Mouse (Mus musculus) left cerebral cortex, adult 11 months (tissue): Measurements from ENCODE around the gene Ezh1.
"Not testable (repeated sequence)": the region's sequence is repeated elsewhere in the genome, so short reads cannot be mapped to it uniquely, and the experiment has no call there.

Experiments used
- DNase-seq: peaks from one replicate; pipeline ENCODE4 v3.0.0; 2022; ENCODE audit warnings: low spot score

The Ezh1 gene

DNA sequence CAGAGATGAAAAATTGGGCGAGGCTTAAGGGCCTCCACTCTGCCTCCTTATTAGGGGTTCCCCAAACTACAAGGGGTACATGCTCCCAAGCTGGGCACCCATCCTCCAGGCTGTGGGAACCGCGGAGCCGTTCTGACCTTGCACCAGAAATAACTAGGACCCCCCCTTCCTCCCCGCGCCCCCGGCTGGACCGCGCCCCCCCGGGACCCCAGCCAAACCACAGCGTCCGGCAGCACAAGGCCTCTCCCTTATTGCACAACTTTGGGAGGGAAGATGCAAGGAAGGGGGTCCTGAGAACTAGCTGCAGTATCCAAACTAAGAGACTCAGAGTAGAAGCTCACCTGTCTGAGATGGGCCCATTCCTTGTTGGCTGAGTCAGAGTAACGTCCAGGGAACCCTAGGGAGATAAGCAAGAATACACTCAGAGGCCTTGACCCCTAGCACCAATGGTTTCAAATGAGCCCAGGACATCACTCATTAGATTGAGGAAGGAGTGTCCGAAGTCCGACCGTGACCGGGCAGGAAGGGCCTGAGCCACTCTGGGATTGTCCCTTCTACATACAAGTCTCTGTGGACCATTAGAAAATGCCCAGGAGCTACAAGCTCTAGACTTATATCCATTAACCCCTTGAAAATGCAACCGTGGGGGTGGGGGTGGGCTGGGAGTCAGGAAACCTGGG, 57.8 kb downstream of the Ezh1 start:
- no peak for DNase-seq

DNA sequence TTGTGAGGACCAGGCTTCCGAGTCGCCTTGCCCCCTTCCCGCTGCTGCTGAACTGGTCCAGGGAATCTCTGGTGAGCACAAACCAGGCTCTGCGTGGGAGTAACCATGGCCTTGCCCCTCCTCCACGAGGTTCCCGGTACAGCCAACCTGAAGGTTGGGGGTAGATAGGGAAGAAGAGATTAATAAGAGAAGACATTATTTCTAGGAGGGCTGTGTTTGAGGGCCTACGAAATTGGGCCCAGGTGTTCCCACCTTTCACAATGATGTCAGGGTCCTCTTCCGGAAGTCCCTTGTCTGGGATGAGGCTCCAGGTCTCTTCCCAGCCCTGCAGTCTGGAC, 58.3 kb downstream of the Ezh1 start:
- no peak for DNase-seq

DNA sequence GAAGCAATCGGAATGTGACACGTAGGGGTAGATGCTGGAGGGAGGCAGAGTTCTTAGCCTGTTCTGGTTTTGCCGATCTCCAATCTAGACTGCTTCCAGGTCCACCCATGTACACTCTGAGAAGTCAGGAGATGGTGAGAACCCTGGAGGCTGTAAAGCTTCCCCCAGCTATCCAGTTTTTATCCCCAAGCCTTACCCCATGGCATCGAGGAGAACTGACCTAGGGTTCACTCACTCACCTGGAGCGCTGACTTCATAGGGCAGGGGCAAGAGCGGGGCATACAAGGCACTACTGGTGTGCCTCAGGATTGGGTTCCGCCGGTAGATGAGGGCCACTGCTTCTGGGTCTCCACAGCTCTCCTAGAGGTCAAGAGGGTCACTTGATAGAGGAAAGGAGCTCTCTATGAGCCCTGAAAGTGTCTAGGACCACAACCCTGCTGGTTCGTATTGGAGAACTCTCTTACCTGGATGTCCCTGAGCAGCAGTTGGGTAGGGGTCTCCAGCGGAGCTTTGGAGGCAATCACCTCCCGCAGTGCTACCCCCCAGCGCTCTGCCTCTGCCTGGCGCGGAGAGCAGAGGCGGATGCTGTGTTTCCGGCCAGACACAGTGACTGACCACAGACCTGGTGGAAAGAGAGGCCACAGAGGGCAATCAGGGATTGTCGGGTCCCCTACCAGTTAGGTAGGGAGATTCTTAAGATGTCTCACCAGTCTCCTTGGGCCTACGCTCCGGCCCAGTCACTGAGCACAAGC, 58.9 kb downstream of the Ezh1 start:
- DNase-seq: no peak

DNA sequence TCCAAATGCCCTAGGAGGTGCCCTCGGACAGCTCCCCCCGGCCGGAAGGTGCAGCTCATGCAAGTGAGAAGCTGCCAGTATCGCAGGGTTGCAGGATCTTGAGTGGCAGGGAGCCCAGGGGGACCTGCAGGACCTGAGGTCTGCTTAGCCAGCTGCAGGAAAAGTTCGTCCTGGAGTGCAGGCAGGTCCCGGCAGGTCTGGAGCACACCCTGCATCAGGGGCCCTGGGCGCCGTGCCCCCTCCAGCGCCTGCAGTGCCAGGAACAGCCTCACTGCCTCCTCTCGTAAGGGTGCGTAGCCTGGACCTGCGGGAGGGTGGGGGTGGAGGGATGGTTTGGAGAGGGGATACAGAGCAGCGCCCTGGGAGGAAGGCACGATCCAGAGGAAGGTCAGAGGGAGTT, 59.9 kb downstream of the Ezh1 start:
- DNase-seq: no peak

DNA sequence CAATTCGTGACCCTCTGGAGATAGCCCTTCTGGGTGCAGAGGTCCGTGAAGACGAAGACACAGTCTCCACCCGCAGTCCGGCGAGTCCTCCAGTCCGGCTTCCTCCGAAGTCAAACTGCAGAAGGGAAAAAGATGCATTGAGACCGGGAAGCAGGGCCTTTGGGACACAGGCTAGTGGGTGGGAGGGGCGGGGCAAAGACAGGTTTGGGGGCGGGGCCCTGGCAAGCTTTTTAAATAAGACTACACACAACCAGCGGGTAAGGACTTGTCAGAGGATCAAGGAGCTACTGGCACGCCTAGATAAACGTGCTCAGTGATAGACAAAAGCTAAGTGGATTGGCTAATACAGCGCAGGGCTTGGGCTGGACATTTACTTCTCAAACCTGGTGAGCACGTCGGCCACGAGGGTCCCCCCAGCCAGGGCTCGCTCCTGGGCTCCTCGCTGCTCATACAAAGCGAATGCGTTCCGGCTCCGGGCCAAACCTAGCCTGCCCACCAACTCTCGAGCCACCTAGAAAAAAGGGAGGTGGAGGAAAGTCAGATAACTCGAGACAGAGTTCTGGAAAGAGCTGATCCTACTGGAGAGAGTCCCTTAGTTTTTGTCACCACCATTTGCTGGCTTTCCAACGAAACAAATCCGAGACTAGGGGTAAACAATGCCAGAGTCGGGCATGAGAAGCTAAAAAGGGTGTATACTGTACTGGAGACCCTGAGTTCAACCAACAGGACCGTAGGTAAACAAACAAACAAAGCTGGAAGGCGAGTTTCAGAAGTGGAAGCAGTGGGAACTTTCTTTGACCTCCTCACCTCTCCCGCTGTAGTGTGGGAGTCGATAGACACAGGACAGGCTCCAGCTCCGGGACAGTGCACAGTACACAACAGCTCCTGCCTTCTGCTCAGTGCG, 61.3 kb downstream of the Ezh1 start:
- no peak for DNase-seq

DNA sequence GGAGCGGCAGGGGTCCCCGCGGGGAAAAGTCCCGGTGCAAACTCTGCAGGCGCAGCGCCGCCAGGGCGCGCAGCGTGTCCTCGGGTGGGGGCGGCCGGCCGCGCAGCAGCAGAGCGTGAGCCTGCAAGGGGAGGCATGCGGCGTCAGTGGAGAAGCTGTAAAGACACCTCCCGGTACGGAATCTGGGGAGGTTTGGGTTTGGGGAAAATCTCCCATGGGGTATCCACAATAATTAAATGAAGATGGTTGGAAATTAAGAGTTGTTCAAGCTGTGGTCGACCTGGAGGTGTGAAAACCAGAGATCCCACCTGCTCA, 62.0 kb downstream of the Ezh1 start:
- no peak for DNase-seq

DNA sequence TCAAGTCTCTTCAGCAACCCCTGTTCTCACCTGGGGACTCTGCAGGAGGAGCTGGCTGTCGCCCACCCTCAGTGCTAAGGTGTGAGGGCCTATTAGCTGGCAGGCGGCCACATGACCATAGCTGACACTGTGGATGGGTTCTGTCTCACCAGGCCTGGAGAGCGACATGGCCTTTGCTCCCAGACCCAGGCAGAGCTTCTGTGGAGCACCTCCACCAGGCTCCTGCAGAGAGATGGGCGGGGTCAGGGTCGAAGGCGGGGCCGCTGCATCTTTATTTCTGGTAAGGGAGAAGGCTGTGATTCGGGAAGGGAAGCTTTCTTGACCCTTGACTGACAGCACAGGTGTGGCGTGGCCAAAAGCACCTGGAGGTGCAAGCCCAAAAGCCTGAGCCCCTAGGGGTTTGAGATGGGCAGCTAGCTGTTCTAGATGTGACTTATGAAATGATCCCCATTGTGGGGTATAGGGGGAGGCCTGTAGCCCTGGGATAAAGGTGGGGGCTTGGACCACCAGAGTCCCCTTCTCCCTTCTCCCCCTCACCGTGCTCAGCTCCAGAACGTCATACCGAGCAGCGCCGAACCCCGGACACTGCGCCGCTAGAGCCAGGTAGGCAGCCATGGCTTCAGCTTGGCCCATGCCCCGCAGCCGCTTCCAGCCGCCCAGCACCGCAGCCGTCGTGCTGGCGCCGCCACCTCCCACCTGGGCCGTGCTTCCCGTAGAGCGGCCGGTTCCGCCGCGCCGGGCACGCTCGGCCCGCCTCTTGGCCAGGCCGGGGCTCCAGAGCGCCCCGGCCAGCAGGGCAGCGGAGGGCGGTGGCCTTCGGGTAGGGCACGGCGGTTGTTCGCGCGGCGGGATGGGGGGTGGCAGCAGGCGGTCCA, 62.5 kb downstream of the Ezh1 start:
- DNase-seq: no peak

DNA sequence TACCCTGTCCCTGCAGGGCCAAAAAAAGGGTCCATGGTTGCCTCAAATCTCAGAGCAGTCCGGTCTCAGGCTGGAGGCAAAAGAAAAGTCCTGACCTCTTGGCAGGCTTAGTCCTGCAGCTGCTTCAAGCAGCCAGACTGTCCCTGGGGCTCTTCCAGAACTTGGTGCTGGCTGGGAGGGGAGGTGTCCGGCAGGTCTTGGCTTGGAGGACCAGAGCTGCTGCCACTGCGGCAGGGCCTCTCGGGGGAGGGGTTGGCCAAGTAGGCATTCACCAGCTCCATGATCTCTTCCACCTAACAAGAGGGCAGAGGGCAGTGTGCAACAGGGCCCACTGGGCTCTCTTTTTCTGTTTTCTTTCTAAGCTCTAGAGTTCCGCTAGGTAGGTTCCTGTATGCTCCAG, 63.5 kb downstream of the Ezh1 start:
- no peak for DNase-seq

DNA sequence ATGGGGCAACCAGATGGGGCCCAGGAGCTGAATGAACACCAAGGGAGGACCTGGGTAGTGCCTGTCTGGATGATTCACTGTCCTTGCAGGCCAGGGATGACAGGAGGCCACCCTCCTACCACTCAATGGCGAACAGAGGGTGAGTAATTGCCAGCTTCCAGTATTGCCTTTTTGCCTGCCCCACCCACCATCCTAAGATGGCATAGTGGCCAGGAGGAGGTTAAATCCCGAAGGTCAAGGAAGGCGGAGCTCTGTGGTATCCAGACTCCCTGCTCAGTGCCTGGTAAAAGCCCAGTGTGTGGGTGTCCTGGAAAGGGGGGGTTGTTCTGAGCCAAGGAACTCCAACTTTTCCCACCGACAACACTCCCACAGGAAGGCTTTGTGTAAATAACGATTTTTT, 64.0 kb downstream of the Ezh1 start:
- DNase-seq: no peak

DNA sequence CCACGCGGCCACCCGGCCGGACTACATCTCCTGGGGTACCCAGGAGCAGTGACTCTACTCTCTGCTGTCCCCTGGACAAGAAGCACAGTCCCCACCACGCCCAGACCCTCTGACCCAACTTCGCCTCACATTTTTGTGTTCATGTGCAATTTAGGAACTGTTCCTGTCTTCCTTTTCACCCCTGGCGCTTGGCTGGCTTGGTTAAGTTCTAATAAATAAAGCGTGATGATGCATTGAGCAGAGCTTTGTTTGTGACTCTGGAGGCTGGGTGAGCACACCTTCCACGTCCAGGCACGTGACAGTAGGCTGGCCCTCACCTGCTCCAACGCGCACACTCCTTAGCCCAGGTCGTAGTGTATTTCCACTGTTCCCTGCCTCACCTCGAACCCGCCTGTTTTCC, 64.7 kb downstream of the Ezh1 start:
- no peak for DNase-seq

DNA sequence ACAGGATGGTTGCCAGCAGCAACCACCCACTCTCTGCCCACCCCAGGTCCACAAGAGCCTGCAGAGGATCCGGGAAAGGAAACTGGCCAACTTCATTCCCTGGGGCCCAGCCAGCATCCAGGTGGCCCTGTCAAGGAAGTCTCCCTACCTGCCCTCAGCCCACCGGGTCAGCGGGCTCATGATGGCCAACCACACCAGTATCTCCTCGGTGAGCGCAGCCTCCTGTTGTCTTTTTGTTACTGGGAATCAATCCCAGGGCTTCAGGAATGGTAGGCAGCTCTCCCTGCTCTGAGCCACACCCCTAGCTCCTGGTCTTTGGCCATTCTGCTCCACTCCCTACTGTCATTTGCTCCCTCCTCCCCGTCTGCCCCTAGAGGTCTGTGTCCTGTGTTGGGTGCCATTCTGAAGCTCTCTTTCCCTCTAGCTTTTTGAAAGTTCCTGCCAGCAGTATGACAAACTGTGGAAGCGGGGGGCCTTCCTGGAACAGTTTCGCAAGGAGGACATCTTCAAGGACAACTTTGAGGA, 65.2 kb downstream of the Ezh1 start:
- DNase-seq: not testable (repeated sequence)

DNA sequence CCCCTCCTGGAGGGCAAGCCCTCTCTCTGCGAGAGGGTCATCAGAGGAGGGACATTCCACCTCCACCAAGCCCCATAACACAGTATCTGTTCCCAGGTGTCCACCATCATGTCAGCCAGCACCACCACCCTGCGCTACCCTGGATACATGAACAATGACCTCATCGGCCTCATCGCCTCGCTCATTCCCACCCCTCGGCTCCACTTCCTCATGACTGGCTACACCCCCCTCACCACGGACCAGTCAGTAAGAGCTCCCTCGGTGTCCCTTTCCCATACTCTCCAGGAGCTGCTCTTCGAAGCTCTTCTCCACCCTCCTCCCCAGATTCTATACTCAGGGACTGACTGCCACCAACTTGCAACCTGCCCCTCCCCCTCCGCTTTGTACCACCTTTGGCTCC, 66.1 kb downstream of the Ezh1 start:
- DNase-seq: not testable (repeated sequence)

DNA sequence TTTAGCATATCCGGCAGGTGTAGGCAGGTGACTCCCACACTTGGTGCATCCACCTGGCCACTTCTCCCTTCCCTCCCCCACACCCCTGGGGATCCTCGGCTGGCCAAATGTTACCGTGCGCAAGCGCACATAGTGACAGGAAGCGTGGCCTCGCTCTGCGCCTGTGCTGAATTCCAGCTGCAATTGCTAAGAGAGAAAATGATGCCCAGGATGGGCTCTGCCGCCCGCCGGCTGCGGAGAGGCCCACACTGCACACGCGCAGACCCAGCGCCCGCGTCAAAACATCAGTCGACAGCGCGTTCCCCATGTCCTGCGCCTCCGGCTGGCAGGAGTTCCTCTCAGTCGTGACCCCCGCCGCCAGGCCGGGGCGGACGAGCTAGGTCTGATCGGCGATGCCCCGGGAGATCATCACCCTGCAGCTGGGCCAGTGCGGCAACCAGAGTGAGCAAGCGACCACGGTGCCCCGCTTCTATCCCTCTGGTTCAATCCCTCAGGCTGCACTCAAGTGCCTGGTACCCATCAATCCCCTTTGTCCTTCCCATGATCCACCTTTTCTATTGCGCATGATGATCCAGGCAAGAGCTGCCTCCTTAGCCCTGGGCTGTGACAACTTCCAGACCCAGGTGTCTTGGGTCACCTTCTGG, 70.4 kb downstream of the Ezh1 start, which contains the start of gene Tubg2:
TSS of gene Tubg2 (plus strand) at position 180 of the 644 bp plus-strand sequence.
- peak; percentile 82 for DNase-seq

DNA sequence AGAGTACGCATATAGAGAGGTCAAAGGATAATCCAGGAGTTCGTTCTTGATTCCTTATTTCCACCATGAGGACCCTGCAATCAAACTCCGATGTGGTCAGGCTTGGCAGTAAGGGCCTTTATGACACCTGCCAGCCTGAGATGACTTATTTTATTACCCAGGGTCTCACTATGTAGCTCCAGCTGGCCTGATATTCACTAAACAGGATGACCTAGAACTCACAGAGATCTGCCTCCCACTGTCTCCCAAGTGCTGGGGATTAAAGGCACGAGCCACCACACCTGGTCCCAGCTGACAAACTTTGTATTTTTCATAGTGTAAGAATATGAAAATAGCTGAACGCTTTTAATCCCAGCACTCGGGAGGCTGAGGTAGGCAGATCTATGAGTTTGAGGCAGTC, 71.1 kb downstream of the Ezh1 start:
- DNase-seq: no peak

DNA sequence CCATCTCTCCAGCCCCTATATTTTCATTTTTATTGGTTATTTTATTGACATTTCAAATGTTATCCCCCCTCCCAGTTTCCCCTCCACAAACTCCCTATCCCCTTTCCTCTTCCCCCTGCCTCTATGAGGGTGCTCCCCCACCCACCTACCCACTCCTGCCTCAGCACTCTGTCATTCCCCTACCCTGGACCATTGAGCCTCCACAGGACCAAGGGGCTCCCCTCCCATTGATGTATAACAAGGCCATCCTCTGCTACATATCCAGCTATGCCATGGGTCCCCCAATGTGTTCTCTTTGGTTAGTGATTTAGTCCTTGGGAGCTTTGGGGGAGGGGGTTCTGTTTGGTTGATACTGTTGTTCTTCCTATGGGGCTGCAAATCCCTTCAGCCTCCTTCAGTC, 71.6 kb downstream of the Ezh1 start:
- DNase-seq: no peak

DNA sequence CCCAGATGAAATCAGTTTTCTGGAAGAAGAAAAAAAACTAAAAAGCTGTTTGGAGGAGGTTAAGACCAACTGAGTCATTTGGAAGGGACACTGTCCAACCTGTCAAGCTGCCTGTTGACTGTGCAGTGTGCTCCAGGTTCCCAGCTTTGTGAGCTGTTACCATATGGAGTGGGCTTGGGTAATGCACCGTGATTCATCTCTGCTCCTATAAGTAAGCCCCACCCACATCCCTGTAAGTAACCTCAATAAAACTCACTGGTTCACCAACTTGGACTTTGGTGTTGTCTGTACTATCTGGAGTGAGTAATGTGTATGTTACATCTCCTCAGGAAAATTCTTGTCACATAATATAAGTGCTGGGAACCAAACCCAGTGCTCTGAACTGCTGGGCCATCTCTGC, 73.4 kb downstream of the Ezh1 start:
- no peak for DNase-seq

DNA sequence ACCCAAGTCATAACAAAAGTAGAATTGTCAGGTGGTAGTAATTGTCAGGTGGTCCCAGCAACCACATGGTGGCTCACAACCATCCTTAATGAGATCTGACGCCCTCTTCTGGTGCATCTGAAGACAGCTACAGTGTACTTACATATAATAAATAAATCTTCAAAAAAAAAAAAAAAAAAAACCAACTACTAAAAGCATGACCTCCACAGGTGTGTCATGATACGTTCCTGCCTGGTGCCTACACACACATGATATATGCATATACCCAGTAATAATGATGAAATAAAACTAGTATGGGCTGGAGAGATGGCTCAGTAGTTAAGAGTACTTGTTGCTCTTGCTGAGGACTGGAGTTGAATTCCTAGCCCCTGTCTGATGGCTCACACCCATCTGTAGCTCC, 75.2 kb downstream of the Ezh1 start:
- no peak for DNase-seq

DNA sequence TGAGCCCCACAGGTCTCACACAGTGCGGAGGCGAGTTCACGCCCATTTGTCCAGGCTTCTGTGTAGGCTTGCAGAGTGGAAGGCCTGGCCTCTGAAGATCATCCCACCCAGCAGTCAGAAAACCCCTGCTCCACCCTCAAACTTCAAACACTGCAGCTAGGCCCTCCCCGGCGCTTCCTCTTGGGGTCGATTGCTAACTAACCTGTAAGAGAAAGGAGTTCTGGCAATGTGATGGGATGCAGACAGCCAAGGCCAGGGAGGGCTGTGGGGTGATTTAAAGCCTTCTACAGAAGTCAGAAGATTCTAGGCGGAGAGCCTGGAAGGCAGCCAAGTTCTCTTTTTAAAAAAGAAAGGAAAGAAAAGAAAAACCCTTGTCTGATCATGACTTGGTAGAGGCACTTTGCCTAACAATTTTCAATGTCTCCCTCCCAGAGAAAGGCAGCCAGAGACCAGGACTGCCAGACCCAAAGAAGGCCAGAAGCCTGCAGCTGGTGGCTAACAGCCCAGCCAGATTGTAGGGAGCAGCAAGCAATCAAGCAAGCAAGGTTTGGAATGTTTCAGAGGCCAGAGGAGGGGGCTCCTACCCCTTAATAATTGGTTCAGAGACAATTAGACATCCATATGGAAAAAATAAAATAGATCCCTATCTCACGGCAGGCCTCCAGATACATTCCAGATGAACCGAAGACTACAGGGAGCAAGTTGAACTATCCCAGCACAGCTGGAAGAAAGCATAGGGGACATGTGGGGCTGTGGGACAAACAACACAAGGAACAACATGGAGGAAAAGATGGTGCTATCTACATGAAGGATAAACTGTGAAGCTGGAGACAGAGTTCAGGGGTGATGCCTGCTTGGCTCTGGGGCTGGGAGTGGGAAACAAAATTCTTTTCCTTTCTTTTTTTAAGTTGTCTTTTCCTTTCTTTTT, 76.8 kb downstream of the Ezh1 start:
- no peak for DNase-seq

DNA sequence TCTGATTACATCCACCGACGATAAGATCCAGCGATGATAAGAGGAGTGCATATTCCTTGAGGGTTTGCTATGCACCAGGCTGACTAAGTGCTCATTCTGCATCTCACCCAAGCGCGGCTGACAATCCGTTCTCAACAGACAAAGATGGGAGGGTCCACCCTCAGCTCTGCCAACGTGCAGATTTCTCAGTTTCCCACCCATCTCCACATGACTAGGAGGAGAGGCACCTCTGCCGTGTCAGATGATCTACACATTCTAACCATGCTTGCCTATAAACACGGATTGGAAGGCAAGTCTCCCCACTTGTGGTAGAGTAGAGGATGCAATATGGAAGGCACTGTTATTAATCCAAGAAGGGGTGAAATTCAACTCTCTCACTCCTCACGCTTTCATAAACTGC, 77.5 kb downstream of the Ezh1 start:
- no peak for DNase-seq

DNA sequence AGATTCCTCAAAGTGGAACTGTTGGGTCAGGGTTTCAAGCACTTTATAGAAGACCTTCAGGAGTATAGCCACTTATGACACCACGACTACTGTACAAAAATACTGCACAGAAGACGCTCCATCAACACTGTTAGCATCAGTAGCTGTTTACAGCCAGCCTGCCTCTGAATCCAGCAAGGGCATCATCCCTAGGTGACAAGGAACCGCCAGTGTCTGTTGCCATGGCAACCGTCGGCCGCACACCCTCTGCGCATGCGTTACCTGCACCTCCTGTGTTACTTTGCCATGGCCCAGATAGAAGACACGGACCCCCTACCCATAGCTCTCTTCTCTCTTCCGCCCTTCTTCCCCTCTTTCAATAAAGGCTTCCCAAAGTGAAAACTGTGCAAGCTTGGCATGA, 79.9 kb downstream of the Ezh1 start:
- no peak for DNase-seq
